Mouse (Mus musculus) liver, adult 2 months (tissue): ENCODE measurements around the gene Sema4d. TPM values are rescaled to one million over a fixed set of nuclear protein-coding genes. Genes with fewer than 3 reads are reported as not detected.

ENCODE experiments used
- DNase-seq: peaks from one replicate; pipeline ENCODE4 v3.0.0-alpha.2; 2011; ENCODE audit warnings: low read depth, low spot score; ENCODE audit errors: extremely low read depth
- H3K27ac ChIP-seq: fragments of 200-500 bp; replicated peaks from 2 replicates; pipeline ENCODE4 v1.5.1; 2012; ENCODE audit warnings: low read depth, mild to moderate bottlenecking, control low read depth, inconsistent platforms, low read length; ENCODE audit not compliant: insufficient read depth
- H3K27me3 ChIP-seq: fragments of 200-500 bp; 2 replicates; pipeline ENCODE4 v1.6.1; 2012; ENCODE audit warnings: mild to moderate bottlenecking, moderate library complexity, low read length, inconsistent platforms; ENCODE audit not compliant: control insufficient read depth, insufficient read depth
- H3K36me3 ChIP-seq: fragments of 200-500 bp; 2 replicates; pipeline ENCODE4 v1.6.1; 2012; ENCODE audit warnings: low read length, inconsistent platforms; ENCODE audit not compliant: control insufficient read depth, insufficient read depth
- H3K4me1 ChIP-seq: fragments of 200-500 bp; 2 replicates; pipeline ENCODE4 v1.6.1; 2011; ENCODE audit warnings: low read length; ENCODE audit not compliant: control insufficient read depth, insufficient read depth
- H3K4me3 ChIP-seq: fragments of 200-500 bp; 2 replicates; pipeline ENCODE4 v1.5.1; 2011; ENCODE audit warnings: low read depth, mild to moderate bottlenecking, control low read depth, low read length, moderate library complexity; ENCODE audit not compliant: insufficient read depth
- H3K79me2 ChIP-seq: fragments of 200-500 bp; 2 replicates; pipeline ENCODE4 v1.6.1; 2012; ENCODE audit warnings: inconsistent platforms, mild to moderate bottlenecking, low read length, moderate library complexity; ENCODE audit not compliant: control insufficient read depth, insufficient read depth
- H3K9ac ChIP-seq: fragments of 200-500 bp; 2 replicates; pipeline ENCODE4 v1.6.1; 2012; ENCODE audit warnings: low read depth, mild to moderate bottlenecking, control low read depth, inconsistent platforms, low read length
- CTCF ChIP-seq: fragments of 200-500 bp; IDR thresholded peaks from 2 replicates; pipeline ENCODE4 v1.5.1; 2011; ENCODE audit warnings: low read depth, low read length, control low read depth
- POLR2A ChIP-seq: fragments of 200-500 bp; IDR thresholded peaks from 2 replicates; pipeline ENCODE4 v1.6.1; 2011; ENCODE audit warnings: low read length, control low read depth; ENCODE audit not compliant: insufficient read depth; ENCODE audit errors: extremely low read depth
- WGBS: fragments of 180-500 bp; shearing (Covaris S2); methylation state at CpG from one replicate; pipeline ENCODE4 v1.1.7; 2018; 5-methylcytosine and 5-hydroxymethylcytosine counted together
- polyA plus RNA-seq: library from polyadenylated mRNA; depleted of rRNA; stranded (reverse); fragments of >200 nt; gene quantifications from 2 replicates; pipeline ENCODE4 v1.2.3, GENCODE M21; 2012
- total RNA-seq: library from RNA; depleted of rRNA; stranded (reverse); fragments of >200 nt; gene quantifications from 2 replicates; pipeline ENCODE4 v1.2.3, GENCODE M21; 2014

Gene Sema4d
- total and polyA plus RNA-seq, 2 experiments = 0.74 to 0.94 TPM

DNA sequence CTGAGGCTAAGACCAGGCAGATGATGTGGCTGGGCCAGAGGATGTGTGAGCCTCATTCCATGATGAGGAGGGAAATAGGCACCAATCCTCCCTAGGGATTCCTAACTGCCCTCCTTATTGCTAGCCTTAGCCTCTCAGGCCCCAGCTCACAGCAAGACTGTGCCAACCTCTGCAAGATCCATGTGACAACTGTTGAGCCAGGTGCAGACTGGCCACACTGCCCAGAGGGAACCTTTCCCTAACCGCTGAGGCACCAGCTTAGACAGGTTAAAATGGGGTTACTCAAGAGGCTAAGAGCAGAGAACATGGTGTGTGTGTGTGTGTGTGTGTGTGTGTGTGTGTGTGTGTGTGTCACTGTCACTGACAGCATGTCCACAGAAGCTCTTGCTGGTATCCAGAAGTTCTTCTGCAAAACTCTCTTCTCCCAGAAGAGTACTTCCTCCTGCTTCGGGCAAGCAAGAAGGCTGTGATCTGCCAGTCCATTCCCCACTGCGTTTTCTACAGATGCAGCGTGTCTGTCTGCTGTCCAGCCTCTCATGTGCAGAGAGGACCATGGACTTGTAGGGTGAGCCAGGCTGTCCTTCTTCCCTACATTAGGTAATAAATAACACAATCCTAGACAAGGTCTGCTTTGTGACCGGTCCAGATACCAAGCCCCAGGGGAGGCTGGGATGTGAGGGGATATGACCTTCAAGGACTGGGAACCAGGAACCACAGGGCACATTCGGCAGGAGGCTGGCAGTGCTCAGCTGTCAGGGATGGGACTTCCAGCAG, 24.8 kb upstream of the Sema4d start:
- no peaks in the 10 kb centered on the region for H3K79me2 ChIP-seq
- 61% methylated on average over 6 of the region's 6 CpGs for WGBS
- H3K9ac ChIP-seq = no peak overlapping the region
- no peaks in the 10 kb centered on the region for H3K4me1 ChIP-seq
- no peak for DNase-seq
- no peak overlapping the region for H3K4me3 ChIP-seq
- no peak overlapping the region for H3K27ac ChIP-seq
- 0 out of 2 replicates have a peak, but pooled peaks cover 3% of the 10 kb centered on the region for H3K27me3 ChIP-seq
- H3K36me3 ChIP-seq = no peaks in the 10 kb centered on the region
- no peak for TF ChIP-seq POLR2A
- no peak for TF ChIP-seq CTCF

DNA sequence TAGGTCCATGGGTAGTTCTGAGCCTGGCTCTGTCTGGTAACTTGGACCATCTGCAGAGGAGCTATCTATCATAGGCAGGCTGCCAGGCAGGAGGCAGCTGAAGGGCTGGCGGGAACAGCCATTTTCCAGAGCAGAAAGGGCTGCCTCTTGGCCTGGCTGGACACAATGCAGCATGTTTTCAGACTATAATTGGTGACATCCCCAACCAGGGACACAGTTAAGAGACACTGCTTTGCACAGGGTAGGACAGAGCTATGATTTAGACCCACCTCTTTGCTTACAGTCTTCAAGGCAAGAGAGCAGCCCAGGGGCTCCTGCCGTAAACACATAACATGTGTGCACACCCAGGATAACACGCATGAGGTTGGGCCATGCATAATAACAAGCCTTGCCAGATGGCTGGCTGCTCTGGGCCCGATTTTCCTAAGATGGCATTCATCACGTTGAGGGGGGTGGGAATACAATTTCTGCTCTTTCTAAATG, 23.1 kb upstream of the Sema4d start:
- H3K36me3 ChIP-seq = no peaks in the 10 kb centered on the region
- WGBS = 83% methylated on average over 5 of the region's 5 CpGs
- H3K4me1 ChIP-seq = no peaks in the 10 kb centered on the region
- H3K9ac ChIP-seq = no peak overlapping the region
- no peak for TF ChIP-seq CTCF
- TF ChIP-seq POLR2A = no peak
- H3K27ac ChIP-seq = no peak overlapping the region
- H3K27me3 ChIP-seq = 0 out of 2 replicates have a peak, but pooled peaks cover 3% of the 10 kb centered on the region
- H3K4me3 ChIP-seq = no peak overlapping the region
- DNase-seq = no peak
- H3K79me2 ChIP-seq = no peaks in the 10 kb centered on the region

DNA sequence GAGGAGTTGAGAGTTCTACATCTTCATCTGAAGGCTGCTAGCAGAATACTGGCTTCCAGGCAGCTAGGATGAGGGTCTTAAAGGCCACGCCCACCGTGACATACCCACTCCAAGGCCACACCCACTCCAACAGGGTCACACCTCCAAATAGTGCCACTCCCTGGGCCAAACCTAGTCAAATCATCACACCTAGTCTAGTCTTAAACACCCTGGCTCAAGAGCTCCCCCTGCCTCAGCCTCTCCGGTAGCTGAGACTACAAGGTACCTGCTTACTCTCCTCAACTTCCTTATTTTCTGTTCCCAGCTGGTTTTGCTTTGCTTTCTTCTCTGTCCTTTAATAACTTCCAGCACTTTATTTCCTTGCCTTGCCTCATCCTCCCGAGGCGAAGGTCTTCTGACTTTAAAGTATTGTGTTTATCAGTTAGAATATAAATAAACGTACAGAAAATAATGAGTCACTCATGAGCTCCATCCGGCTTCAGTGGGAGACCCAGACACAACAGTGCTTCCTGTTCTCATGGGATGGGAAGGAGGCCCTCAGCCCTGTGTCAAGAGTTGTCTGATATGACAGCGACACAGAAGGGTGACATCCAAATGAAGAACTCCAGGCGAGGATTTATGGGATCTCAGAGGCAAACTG, 22.4 kb upstream of the Sema4d start:
- DNase-seq = no peak
- Histone ChIP-seq H3K27ac (no peak overlapping the region), H3K27me3 (0 out of 2 replicates have a peak, but pooled peaks cover 3% of the 10 kb centered on the region), H3K4me3 (no peak overlapping the region), H3K4me1 (no peaks in the 10 kb centered on the region), H3K79me2 (no peaks in the 10 kb centered on the region), H3K9ac (no peak overlapping the region), H3K36me3 (no peaks in the 10 kb centered on the region)
- TF ChIP-seq CTCF (no peak), POLR2A (no peak)
- 63% methylated on average over 9 of the region's 9 CpGs for WGBS

DNA sequence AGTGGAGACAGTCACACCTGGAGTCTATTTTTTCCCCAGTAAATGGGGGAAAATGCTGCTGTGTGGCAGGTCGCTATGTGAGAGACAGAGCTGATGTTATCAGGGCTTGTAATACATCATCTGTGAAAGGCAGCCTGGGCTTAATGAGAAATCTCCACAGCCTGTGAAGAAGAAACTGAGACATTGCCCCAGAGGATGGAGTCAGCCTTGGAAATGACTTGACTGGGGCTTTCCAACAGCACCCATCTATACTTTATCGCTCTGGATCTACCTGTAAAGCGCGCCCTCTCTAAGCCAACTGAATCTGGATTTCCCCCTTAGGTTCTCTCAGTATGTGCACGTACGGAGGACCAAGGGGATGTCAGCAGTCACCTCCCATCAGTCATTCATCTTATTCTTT, 21.1 kb upstream of the Sema4d start:
- H3K4me1 ChIP-seq = no peaks in the 10 kb centered on the region
- 0 out of 2 replicates have a peak, but pooled peaks cover 3% of the 10 kb centered on the region for H3K27me3 ChIP-seq
- 92% methylated on average over 6 of the region's 6 CpGs for WGBS
- DNase-seq = no peak
- no peak overlapping the region for H3K9ac ChIP-seq
- H3K79me2 ChIP-seq = no peaks in the 10 kb centered on the region
- TF ChIP-seq POLR2A (no peak), CTCF (no peak)
- no peak overlapping the region for H3K27ac ChIP-seq
- no peak overlapping the region for H3K4me3 ChIP-seq
- H3K36me3 ChIP-seq = no peaks in the 10 kb centered on the region

DNA sequence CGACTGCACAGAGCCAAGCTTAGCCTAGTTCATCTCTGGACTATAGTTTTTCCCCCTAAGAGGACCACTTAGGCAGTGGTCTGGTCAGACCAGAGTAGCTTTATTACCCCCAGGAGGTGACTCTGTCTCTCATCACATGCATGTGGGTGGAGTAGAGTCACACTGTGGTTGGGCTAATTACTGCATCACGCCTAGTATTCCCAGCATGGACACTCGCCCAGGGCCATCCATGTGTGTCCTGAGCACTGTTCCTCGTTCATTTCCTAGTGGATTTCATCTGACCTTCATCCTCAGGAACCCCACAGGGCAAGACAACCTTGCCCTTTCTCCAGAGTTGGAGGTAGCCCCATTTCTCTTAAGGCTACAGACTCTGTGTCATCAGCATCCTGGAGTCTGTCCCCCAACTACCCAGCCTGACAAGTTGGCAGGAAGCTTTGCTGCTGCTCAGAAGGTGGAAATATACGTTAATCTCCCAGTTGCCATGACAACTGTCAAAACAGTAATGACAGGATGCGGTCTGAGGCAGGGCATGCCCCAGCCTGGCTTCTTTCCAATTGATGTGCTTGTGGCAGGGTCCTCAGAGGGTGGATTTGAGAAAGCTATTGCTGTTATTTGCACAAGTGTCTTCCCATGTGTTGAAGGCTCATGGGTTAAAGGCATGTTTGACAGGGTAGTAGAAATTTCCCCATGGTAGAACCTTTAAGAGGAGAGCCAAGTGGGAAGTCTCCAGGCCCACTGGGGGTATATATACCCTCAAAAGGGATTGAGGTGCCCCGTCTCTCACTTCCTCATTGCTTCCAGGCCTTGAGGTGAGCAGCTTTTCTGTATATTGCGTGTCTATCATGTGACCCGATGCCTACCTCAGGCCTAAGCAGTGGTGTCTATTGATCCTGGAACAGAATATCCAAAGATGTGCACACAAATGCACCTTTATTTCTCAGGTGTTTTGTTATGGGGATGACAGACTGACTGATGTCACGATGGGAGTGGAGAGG, 20.4 kb upstream of the Sema4d start:
- 0 out of 2 replicates have a peak, but pooled peaks cover 5% of the 10 kb centered on the region for H3K27me3 ChIP-seq
- no peak overlapping the region for H3K9ac ChIP-seq
- no peaks in the 10 kb centered on the region for H3K4me1 ChIP-seq
- no peaks in the 10 kb centered on the region for H3K36me3 ChIP-seq
- no peaks in the 10 kb centered on the region for H3K79me2 ChIP-seq
- H3K4me3 ChIP-seq = no peak overlapping the region
- DNase-seq = no peak
- TF ChIP-seq CTCF (no peak), POLR2A (no peak)
- 64% methylated on average over 10 of the region's 10 CpGs for WGBS
- H3K27ac ChIP-seq = no peak overlapping the region
